Mouse (Mus musculus) lung, adult 2 months (tissue): ENCODE results near the gene Tec.

Source experiments
- CTCF ChIP-seq: fragments of 200-500 bp; IDR thresholded peaks from 2 replicates; pipeline ENCODE4 v1.5.1; 2011; ENCODE audit warnings: mild to moderate bottlenecking, low read length, control low read depth; ENCODE audit not compliant: insufficient read depth
- POLR2A ChIP-seq: fragments of 200-500 bp; IDR thresholded peaks from 2 replicates; pipeline ENCODE4 v1.6.1; 2011; ENCODE audit warnings: low read depth, mild to moderate bottlenecking, control low read depth, low read length, borderline replicate concordance; ENCODE audit errors: extremely low read depth

- TF ChIP-seq CTCF, result no peak
- TF ChIP-seq POLR2A, result no peak
Measured at GRCm38 (mm10) chr5:72838976-72839375, 29.3 kb downstream of the Tec start.
